Mouse (Mus musculus): ENCODE measurements around the gene Ylpm1. TPM values are rescaled to one million over a fixed set of nuclear protein-coding genes. Genes with fewer than 3 reads are reported as not detected.

Ylpm1 gene
- polyA plus RNA-seq, 1 experiment from 2014 or later: 28.4 TPM

- Histone ChIP-seq H3K4me2 (no peak overlapping the region), H3K27me3 (no peaks in the 10 kb centered on the region), H3K36me3 (peaks cover 16% of the 10 kb centered on the region), H3K4me3 (no peak overlapping the region), H3K4me1 (peaks cover 41% of the 10 kb centered on the region), H3K9ac (no peak overlapping the region), H3K9me3 (no peaks in the 10 kb centered on the region), H3K27ac (no peak overlapping the region)
- 89% methylated on average over 3 of the region's 3 CpGs for WGBS
- ATAC-seq (ENCODE audit: borderline replicate concordance, extremely low read depth, low FRiP score, low TSS enrichment): no peak
These were observed 117.2 kb downstream of the Ylpm1 start for GRCm38 (mm10) chr12:85113337-85113736.

- H3K4me3 ChIP-seq: no peak overlapping the region
- H3K27me3 ChIP-seq: no peaks in the 10 kb centered on the region
- H3K9ac ChIP-seq: no peak overlapping the region
- H3K4me1 ChIP-seq: peaks cover 41% of the 10 kb centered on the region
- ATAC-seq (ENCODE audit: borderline replicate concordance, extremely low read depth, low FRiP score, low TSS enrichment): no peak
- H3K4me2 ChIP-seq: no peak overlapping the region
- H3K9me3 ChIP-seq: no peaks in the 10 kb centered on the region
- peaks cover 22% of the 10 kb centered on the region for H3K36me3 ChIP-seq
- no peak overlapping the region for H3K27ac ChIP-seq
- WGBS: 91% methylated on average over 3 of the region's 3 CpGs
These were observed 117.8 kb downstream of the Ylpm1 start for GRCm38 (mm10) chr12:85113917-85114316.

GRCm38 (mm10) chr12:85115678-85116077 is 119.6 kb downstream of the Ylpm1 start:
- ATAC-seq (ENCODE audit: borderline replicate concordance, extremely low read depth, low FRiP score, low TSS enrichment): peak; percentile 33; the same call in 1 of the 2 replicates
- peaks cover 31% of the 10 kb centered on the region for H3K4me1 ChIP-seq
- no peak overlapping the region for H3K9ac ChIP-seq
- no peak overlapping the region for H3K4me3 ChIP-seq
- 52% methylated on average over 7 of the region's 7 CpGs for WGBS
- no peak overlapping the region for H3K4me2 ChIP-seq
- peak overlapping the region; percentile 58; the same call in 1 of the 2 replicates for H3K27ac ChIP-seq
- H3K27me3 ChIP-seq: no peaks in the 10 kb centered on the region
- peaks cover 38% of the 10 kb centered on the region for H3K36me3 ChIP-seq
- no peaks in the 10 kb centered on the region for H3K9me3 ChIP-seq

Other genes with a start within 250 kb of the Ylpm1 start
- 150 and 162 TPM in 2 replicates for gene Npc2, start 223.2 kb upstream of the Ylpm1 start, polyA plus RNA-seq (2015; fragmentation: Nextera tagmentation; extraction: Ambion mirVana)
- gene Isca2, start 223.1 kb upstream of the Ylpm1 start, polyA plus RNA-seq (2015; fragmentation: Nextera tagmentation; extraction: Ambion mirVana): 130 and 136 TPM in 2 replicates
- gene Ltbp2, start 119.8 kb upstream of the Ylpm1 start, polyA plus RNA-seq (2015; fragmentation: Nextera tagmentation; extraction: Ambion mirVana): 12.8 and 15.1 TPM in 2 replicates
- gene Fcf1, start 25.4 kb upstream of the Ylpm1 start, polyA plus RNA-seq (2015; fragmentation: Nextera tagmentation; extraction: Ambion mirVana): 139 and 144 TPM in 2 replicates
- gene Arel1, start 25.4 kb upstream of the Ylpm1 start, polyA plus RNA-seq (2015; fragmentation: Nextera tagmentation; extraction: Ambion mirVana): 13.8 and 16.1 TPM in 2 replicates
- gene Prox2, start 114.4 kb downstream of the Ylpm1 start, polyA plus RNA-seq (2015; fragmentation: Nextera tagmentation; extraction: Ambion mirVana): 5.5 and 6.6 TPM in 2 replicates
- gene Dlst, start 114.5 kb downstream of the Ylpm1 start, polyA plus RNA-seq (2015; fragmentation: Nextera tagmentation; extraction: Ambion mirVana): 108 and 109 TPM in 2 replicates
- gene Rps6kl1, start 154.9 kb downstream of the Ylpm1 start, polyA plus RNA-seq (2015; fragmentation: Nextera tagmentation; extraction: Ambion mirVana): 1.1 and 1.4 TPM in 2 replicates
- 10.8 and 12.7 TPM in 2 replicates for gene Pgf, start 181.5 kb downstream of the Ylpm1 start, polyA plus RNA-seq (2015; fragmentation: Nextera tagmentation; extraction: Ambion mirVana)
- gene Eif2b2, start 223.2 kb downstream of the Ylpm1 start, polyA plus RNA-seq (2015; fragmentation: Nextera tagmentation; extraction: Ambion mirVana): 88.2 and 94.9 TPM in 2 replicates